Mouse (Mus musculus) midbrain, embryonic 13.5 days (tissue): ENCODE results near the gene Havcr2. TPM values are rescaled to one million over a fixed set of nuclear protein-coding genes. Genes with fewer than 3 reads are reported as not detected.
"Not testable (repeated sequence)": the region's sequence is repeated elsewhere in the genome, so short reads cannot be mapped to it uniquely, and the experiment has no call there.

Source experiments
- ATAC-seq: fragments of 200-750 bp; cut with Nextera tagmentation; 2 replicates; pipeline ENCODE4 v1.8.0; 2017; ENCODE audit warnings: mild to moderate bottlenecking, moderate TSS enrichment, moderate library complexity
- H3K27ac ChIP-seq: fragments of 300-500 bp; sonication (generic); 2 replicates; pipeline ENCODE4 v1.5.1; 2015; ENCODE audit warnings: inconsistent platforms, mild to moderate bottlenecking, moderate library complexity
- H3K27me3 ChIP-seq: fragments of 300-500 bp; sonication (generic); 2 replicates; pipeline ENCODE4 v1.6.1; 2015; ENCODE audit warnings: mild to moderate bottlenecking, inconsistent platforms
- H3K36me3 ChIP-seq: fragments of 300-500 bp; sonication (generic); 2 replicates; pipeline ENCODE4 v1.6.1; 2015; ENCODE audit warnings: mild to moderate bottlenecking, inconsistent platforms
- H3K4me1 ChIP-seq: fragments of 300-500 bp; sonication (generic); replicated peaks from 2 replicates; pipeline ENCODE4 v1.6.1; 2015; ENCODE audit warnings: inconsistent platforms
- H3K4me2 ChIP-seq: fragments of 300-500 bp; sonication (generic); replicated peaks from 2 replicates; pipeline ENCODE4 v1.6.1; 2015; ENCODE audit warnings: moderate library complexity, mild to moderate bottlenecking, inconsistent platforms
- H3K4me3 ChIP-seq: fragments of 300-500 bp; sonication (generic); replicated peaks from 2 replicates; pipeline ENCODE4 v1.5.1; 2015; ENCODE audit warnings: mild to moderate bottlenecking, inconsistent platforms
- H3K9ac ChIP-seq: fragments of 300-500 bp; sonication (generic); replicated peaks from 2 replicates; pipeline ENCODE4 v1.6.1; 2015; ENCODE audit warnings: mild to moderate bottlenecking, inconsistent platforms
- H3K9me3 ChIP-seq: fragments of 300-500 bp; sonication (generic); 2 replicates; pipeline ENCODE4 v1.6.1; 2016; ENCODE audit warnings: mild to moderate bottlenecking, inconsistent platforms
- WGBS: fragments of 180-500 bp; shearing (Covaris S2); methylation state at CpG from one replicate; pipeline ENCODE4 v1.1.7; 2015; 5-methylcytosine and 5-hydroxymethylcytosine counted together
- polyA plus RNA-seq: library from polyadenylated mRNA; unstranded; fragments of >200 nt; fragmentation: Nextera tagmentation; extraction: Ambion mirVana; gene quantifications from 2 replicates; pipeline ENCODE4 v1.2.1, GENCODE M21; 2015

Havcr2 gene
- 0.08 and 0.11 TPM in 2 replicates for polyA plus RNA-seq

GRCm38 (mm10) chr11:46454453-46455045 lies at the start of gene Havcr2:
Havcr2 (plus strand) TSS chr11:46454935.
- no peak within 1 kb of the TSS for H3K27ac ChIP-seq
- H3K27me3 ChIP-seq = no peaks in the 10 kb centered on the region
- no peak within 1 kb of the TSS for H3K4me3 ChIP-seq
- no peaks in the 10 kb centered on the region for H3K36me3 ChIP-seq
- 78% methylated on average over 6 of the region's 6 CpGs for WGBS
- H3K9ac ChIP-seq = no peak within 1 kb of the TSS
- no peaks in the 10 kb centered on the region for H3K4me1 ChIP-seq
- ATAC-seq = no peak
- no peaks in the 10 kb centered on the region for H3K9me3 ChIP-seq
- H3K4me2 ChIP-seq = no peak within 1 kb of the TSS

DNA sequence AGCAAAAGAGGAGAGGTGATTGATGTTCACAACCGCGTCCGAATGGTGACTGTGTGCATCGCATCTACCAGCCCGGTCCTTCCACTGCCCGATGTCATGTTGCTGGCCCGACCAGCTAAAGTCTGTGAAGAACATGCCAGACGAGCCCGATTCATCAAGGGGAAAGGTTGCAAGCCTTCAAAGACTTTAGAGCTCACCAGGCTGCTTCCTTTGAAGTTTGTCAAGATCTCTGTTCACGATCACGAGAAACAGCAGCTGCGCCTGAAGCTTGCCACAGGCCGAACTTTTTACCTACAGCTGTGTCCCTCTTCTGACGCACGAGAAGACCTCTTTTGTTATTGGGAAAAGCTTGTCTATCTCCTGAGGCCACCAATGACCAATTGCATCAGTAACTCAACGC lies 49.7 kb upstream of the Havcr2 start:
- ATAC-seq = no peak
- no peaks in the 10 kb centered on the region for H3K27me3 ChIP-seq
- H3K9ac ChIP-seq = no peak overlapping the region
- no peak overlapping the region for H3K4me2 ChIP-seq
- WGBS = 90% methylated on average over 16 of the region's 16 CpGs
- no peaks in the 10 kb centered on the region for H3K9me3 ChIP-seq
- no peak overlapping the region for H3K27ac ChIP-seq
- no peaks in the 10 kb centered on the region for H3K36me3 ChIP-seq
- no peaks in the 10 kb centered on the region for H3K4me1 ChIP-seq
- no peak overlapping the region for H3K4me3 ChIP-seq

DNA sequence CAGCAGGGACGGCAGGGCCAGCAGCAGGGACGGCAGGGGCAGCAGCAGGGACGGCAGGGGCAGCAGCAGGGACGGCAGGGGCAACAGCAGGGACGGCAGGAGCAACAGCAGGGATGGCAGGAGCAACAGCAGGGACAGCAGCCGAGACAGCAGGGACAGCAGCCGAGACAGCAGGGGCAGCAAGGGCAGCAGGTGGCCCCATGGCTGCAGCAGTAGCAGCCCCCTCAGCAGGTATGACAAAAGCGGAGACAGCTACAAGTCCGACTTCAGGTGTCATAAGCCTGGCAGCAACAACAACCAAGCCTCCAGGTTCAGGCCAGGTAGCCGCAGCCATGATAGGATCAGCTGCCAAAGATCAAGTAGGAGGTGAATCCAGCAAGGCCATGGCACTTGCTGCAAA lies 48.0 kb upstream of the Havcr2 start:
- ATAC-seq = no peak
- Histone ChIP-seq H3K36me3 (no peaks in the 10 kb centered on the region), H3K27ac (no peak overlapping the region), H3K4me3 (no peak overlapping the region), H3K9me3 (no peaks in the 10 kb centered on the region), H3K4me2 (no peak overlapping the region), H3K9ac (no peak overlapping the region), H3K27me3 (no peaks in the 10 kb centered on the region), H3K4me1 (no peaks in the 10 kb centered on the region)
- 33% methylated on average over 10 of the region's 10 CpGs for WGBS

GRCm38 (mm10) chr11:46410018-46410563 lies 44.6 kb upstream of the Havcr2 start:
- H3K9ac ChIP-seq = no peak overlapping the region
- no peaks in the 10 kb centered on the region for H3K4me1 ChIP-seq
- no peak overlapping the region for H3K4me3 ChIP-seq
- no peaks in the 10 kb centered on the region for H3K9me3 ChIP-seq
- H3K4me2 ChIP-seq = no peak overlapping the region
- H3K36me3 ChIP-seq = no peaks in the 10 kb centered on the region
- H3K27me3 ChIP-seq = no peaks in the 10 kb centered on the region
- no peak for ATAC-seq
- WGBS = 35% methylated on average over 2 of the region's 2 CpGs
- H3K27ac ChIP-seq = no peak overlapping the region

DNA sequence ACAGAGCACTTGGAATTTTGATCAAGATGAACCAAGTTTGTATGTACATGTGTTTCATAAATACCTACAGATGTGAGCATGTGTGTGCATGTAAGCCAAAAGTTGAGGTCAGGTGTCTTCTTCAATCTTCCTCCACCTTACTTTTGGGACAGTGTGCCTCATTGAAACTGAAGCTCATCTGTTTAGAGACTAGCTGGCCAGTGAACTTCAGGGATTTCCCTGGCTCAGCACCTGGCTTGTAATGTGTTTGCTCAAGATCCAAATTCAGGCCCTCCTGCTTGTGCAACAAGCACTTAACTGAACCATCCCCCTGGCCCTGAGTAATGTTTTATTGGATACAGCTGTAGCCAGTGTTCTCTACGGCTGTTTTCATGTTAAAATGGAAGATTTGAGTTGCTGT lies 36.3 kb upstream of the Havcr2 start:
- Histone ChIP-seq H3K9ac (no peak overlapping the region), H3K27me3 (no peaks in the 10 kb centered on the region), H3K4me3 (no peak overlapping the region), H3K4me1 (no peaks in the 10 kb centered on the region), H3K9me3 (no peaks in the 10 kb centered on the region), H3K4me2 (no peak overlapping the region), H3K27ac (no peak overlapping the region), H3K36me3 (no peaks in the 10 kb centered on the region)
- no peak for ATAC-seq
- whole genome bisulfite sequencing = 84% methylated on average over 1 of the region's 1 CpGs

DNA sequence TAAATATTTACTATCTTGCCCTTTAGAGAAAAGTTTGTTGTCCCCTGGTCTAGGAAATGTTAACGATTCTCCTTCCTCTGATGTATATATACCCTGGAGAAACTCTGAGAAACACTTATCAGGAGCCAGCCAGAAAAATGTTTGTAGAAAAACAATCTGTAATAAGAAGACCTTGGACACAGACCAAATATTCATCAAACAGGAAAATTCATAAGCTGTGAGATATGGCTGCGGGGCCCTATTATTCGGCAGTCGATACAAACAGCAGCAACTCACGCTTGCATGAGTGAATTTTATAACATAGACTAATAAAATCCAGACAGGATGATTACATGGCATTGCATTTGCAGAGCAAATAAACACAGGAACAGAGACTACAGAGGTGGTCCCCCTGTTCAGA lies 35.9 kb upstream of the Havcr2 start:
- no peak overlapping the region for H3K27ac ChIP-seq
- no peak overlapping the region for H3K4me2 ChIP-seq
- H3K9ac ChIP-seq = no peak overlapping the region
- H3K4me3 ChIP-seq = no peak overlapping the region
- WGBS = 90% methylated on average over 5 of the region's 5 CpGs
- H3K36me3 ChIP-seq = no peaks in the 10 kb centered on the region
- H3K27me3 ChIP-seq = no peaks in the 10 kb centered on the region
- no peaks in the 10 kb centered on the region for H3K4me1 ChIP-seq
- no peaks in the 10 kb centered on the region for H3K9me3 ChIP-seq
- no peak for ATAC-seq

DNA sequence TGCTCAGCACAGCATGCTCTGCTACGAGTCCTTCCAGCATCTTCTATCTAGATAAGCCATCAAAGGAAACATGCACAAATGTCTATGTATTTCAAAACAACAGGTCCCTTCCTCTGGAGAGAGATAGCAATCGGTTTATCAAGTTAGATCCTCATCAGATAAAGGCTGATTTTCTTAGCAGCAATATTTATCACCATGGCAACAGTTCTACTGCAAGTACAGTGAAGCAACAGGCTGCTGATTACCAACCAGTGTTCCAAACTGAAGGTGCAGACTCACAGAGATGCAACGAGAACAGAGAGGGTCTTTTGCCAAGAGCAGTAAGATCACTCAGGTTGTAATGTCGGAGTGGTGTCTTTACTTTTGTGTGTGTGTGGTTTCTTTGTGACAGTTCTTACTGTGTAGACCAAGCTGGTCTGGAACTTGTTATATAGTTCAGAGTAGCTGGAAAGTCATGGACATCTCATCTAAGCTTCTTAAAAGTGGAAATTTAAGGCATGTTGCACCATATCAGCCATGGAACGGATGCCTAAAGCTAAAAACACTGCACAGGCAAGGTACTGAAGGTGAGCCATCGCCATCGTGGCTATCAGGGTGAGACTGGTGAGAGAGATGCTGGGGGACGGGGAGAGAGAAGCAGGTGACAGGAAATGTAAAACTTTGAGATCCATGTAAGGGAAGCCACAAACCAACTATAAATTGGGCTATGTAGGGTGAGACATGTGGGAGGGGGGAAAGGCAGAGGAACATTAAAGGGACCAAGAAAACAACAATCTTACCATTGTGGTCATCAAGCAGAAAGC lies 33.4 kb upstream of the Havcr2 start:
- Histone ChIP-seq H3K4me2 (no peak overlapping the region), H3K36me3 (no peaks in the 10 kb centered on the region), H3K27me3 (no peaks in the 10 kb centered on the region), H3K9ac (no peak overlapping the region), H3K4me3 (no peak overlapping the region), H3K9me3 (no peaks in the 10 kb centered on the region), H3K27ac (no peak overlapping the region), H3K4me1 (no peaks in the 10 kb centered on the region)
- WGBS = 87% methylated on average over 8 of the region's 8 CpGs
- no peak for ATAC-seq

GRCm38 (mm10) chr11:46428131-46428530 lies 26.6 kb upstream of the Havcr2 start:
- H3K9ac ChIP-seq, H3K27ac ChIP-seq, H3K27me3 ChIP-seq, H3K36me3 ChIP-seq, H3K4me3 ChIP-seq, ATAC-seq, H3K4me2 ChIP-seq, H3K4me1 ChIP-seq, H3K9me3 ChIP-seq: not testable (repeated sequence)
- WGBS = 47% methylated on average over 4 of the region's 4 CpGs

GRCm38 (mm10) chr11:46430123-46430522 lies 24.6 kb upstream of the Havcr2 start:
- Histone ChIP-seq H3K9ac (no peak overlapping the region), H3K9me3 (no peaks in the 10 kb centered on the region), H3K27me3 (no peaks in the 10 kb centered on the region), H3K27ac (no peak overlapping the region), H3K4me2 (no peak overlapping the region), H3K36me3 (no peaks in the 10 kb centered on the region), H3K4me3 (no peak overlapping the region), H3K4me1 (no peaks in the 10 kb centered on the region)
- 100% methylated on average over 2 of the region's 2 CpGs for WGBS
- no peak for ATAC-seq

DNA sequence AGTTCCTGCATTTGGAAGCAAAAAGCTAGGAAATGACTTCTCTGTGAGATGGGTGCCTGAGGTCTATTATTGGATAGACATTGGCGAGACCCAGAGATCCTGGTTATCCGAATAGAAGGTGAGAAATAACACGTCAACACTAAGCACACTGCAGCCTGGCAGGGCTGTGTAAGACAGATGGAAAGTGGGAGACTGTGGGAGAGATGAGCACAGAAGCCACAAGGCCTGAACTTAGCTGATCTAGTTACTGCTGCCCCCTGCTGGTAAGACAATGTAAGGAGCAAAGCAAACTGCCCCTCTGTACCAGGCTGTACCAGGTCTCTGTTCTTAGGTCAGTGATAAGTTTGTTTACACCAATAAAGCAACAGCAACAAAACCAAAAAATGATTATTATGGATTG lies 23.6 kb upstream of the Havcr2 start:
- no peak overlapping the region for H3K27ac ChIP-seq

DNA sequence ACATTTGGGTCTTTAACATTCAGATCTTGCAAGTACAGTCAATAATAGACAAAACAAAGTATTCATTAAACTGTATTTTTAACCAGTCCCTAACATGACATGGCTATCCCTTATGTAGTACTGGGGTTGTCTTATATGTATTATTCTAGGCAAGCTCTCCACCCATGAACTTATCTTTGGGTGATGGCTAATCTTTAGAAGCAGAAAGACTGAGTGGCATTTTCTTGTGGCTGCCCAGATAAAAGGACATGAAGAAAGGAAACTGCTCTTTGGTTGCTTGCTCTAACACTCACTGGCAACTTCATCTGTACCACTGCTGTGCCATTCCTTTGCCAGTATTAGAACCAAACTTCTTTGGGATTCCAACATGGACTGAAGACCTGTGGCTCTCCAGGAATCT lies 19.4 kb upstream of the Havcr2 start:
- H3K4me2 ChIP-seq = no peak overlapping the region
- no peak overlapping the region for H3K4me3 ChIP-seq
- H3K9me3 ChIP-seq = no peaks in the 10 kb centered on the region
- peaks cover 17% of the 10 kb centered on the region for H3K4me1 ChIP-seq
- H3K27ac ChIP-seq = no peak overlapping the region
- no peak overlapping the region for H3K9ac ChIP-seq
- H3K27me3 ChIP-seq = no peaks in the 10 kb centered on the region
- no peak for ATAC-seq
- peaks cover 5% of the 10 kb centered on the region for H3K36me3 ChIP-seq

More for the DNA sequence above, 23.6 kb upstream of the Havcr2 start:
- ATAC-seq = peak; percentile 93
- H3K27me3 ChIP-seq = no peaks in the 10 kb centered on the region
- no peak overlapping the region for H3K4me2 ChIP-seq
- H3K36me3 ChIP-seq = no peaks in the 10 kb centered on the region
- 25% methylated on average over 3 of the region's 3 CpGs for WGBS
- H3K9me3 ChIP-seq = no peaks in the 10 kb centered on the region
- H3K4me1 ChIP-seq = 0 out of 2 replicates have a peak, but pooled peaks cover 1% of the 10 kb centered on the region
- H3K9ac ChIP-seq = no peak overlapping the region
- no peak overlapping the region for H3K4me3 ChIP-seq

DNA sequence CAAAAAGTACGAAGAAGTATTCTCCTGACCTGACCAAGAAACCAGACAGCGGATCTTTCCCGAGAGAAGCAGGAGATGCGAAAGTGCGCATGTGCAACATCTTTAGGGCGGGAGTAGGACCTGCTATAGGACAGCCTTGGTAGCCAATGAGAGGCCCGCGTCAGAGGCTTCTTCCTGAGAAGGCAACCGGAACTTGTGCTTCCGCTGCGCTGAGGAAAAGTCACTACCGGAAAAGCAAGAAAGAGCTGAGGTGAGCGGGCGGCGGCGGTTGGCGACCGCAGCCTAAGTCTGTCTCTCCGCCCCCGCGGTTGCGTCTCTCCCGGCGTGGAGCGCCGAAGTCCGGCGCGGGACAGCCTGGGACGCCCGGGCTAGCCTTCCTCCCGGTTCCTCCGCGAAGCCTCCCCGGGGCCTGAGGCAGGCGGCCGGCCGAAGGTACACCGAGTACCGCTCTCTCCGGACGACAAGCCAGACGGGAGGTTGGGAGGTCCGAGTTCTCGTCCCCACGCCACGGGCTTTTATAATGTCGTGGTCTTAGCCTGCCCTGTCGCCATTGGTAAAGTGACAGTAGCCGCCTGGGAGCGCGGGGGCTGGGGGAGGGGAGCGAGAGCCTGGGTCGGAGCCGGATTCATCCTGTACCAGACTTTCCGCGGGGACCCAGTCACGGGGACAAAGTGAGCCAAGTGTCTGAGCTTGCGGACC lies 17.8 kb upstream of the Havcr2 start, which contains the start of gene Med7:
Gene Med7, plus strand, starts transcription at position 166 of the 699 bp plus-strand sequence.
- Histone ChIP-seq H3K4me3 (peak within 1 kb of the TSS; percentile 96), H3K4me2 (peak within 1 kb of the TSS; percentile 91), H3K4me1 (peaks cover 17% of the 10 kb centered on the region), H3K9ac (peak within 1 kb of the TSS; percentile 94), H3K27me3 (no peaks in the 10 kb centered on the region), H3K36me3 (peaks cover 16% of the 10 kb centered on the region), H3K27ac (peak within 1 kb of the TSS; percentile 88), H3K9me3 (no peaks in the 10 kb centered on the region)
- peak; percentile 99 for ATAC-seq
- under 1% methylated on average over 58 of the region's 59 CpGs for WGBS
